Mouse (Mus musculus) limb, embryonic 15.5 days (tissue): Measurements from ENCODE around the gene Atp8b4. TPM values are rescaled to one million over a fixed set of nuclear protein-coding genes. Genes with fewer than 3 reads are reported as not detected.

ENCODE experiments used
- ATAC-seq: fragments of 200-750 bp; cut with Nextera tagmentation; 2 replicates; pipeline ENCODE4 v1.8.0; 2017; ENCODE audit warnings: low read depth, moderate TSS enrichment; ENCODE audit not compliant: insufficient number of reproducible peaks, low FRiP score, low TSS enrichment
- H3K27ac ChIP-seq: fragments of 300-500 bp; sonication (generic); 2 replicates; pipeline ENCODE4 v1.5.1; 2015; ENCODE audit warnings: moderate library complexity, mild to moderate bottlenecking, inconsistent platforms
- H3K27me3 ChIP-seq: fragments of 300-500 bp; sonication (generic); 2 replicates; pipeline ENCODE4 v1.6.1; 2015; ENCODE audit warnings: inconsistent platforms
- H3K36me3 ChIP-seq: fragments of 300-500 bp; sonication (generic); 2 replicates; pipeline ENCODE4 v1.6.1; 2015; ENCODE audit warnings: inconsistent platforms
- H3K4me1 ChIP-seq: fragments of 300-500 bp; sonication (generic); 2 replicates; pipeline ENCODE4 v1.6.1; 2015; ENCODE audit warnings: inconsistent platforms
- H3K4me2 ChIP-seq: fragments of 300-500 bp; sonication (generic); 2 replicates; pipeline ENCODE4 v1.6.1; 2015; ENCODE audit warnings: mild to moderate bottlenecking, inconsistent platforms
- H3K4me3 ChIP-seq: fragments of 300-500 bp; sonication (generic); 2 replicates; pipeline ENCODE4 v1.5.1; 2015; ENCODE audit warnings: mild to moderate bottlenecking, inconsistent platforms
- H3K9ac ChIP-seq: fragments of 300-500 bp; sonication (generic); 2 replicates; pipeline ENCODE4 v1.6.1; 2015; ENCODE audit warnings: inconsistent platforms
- H3K9me3 ChIP-seq: fragments of 300-500 bp; sonication (generic); 2 replicates; pipeline ENCODE4 v1.6.1; 2016; ENCODE audit warnings: inconsistent platforms
- WGBS: fragments of 180-500 bp; shearing (Covaris S2); methylation state at CpG from one replicate; pipeline ENCODE4 v1.1.7; 2015; 5-methylcytosine and 5-hydroxymethylcytosine counted together
- polyA plus RNA-seq: library from polyadenylated mRNA; unstranded; fragments of >200 nt; fragmentation: Nextera tagmentation; extraction: Ambion mirVana; gene quantifications from 2 replicates; pipeline ENCODE4 v1.2.1, GENCODE M21; 2015

Gene Atp8b4
- polyA plus RNA-seq, 1 experiment from 2014 or later, result 0.77 TPM

- no peak overlapping the region for H3K27ac ChIP-seq
- H3K9me3 ChIP-seq, result no peaks in the 10 kb centered on the region
- H3K4me2 ChIP-seq, result no peak overlapping the region
- no peak for ATAC-seq
- H3K4me3 ChIP-seq, result no peak overlapping the region
- H3K36me3 ChIP-seq, result no peaks in the 10 kb centered on the region
- WGBS, result 39% methylated on average over 5 of the region's 5 CpGs
- H3K4me1 ChIP-seq, result no peaks in the 10 kb centered on the region
- H3K27me3 ChIP-seq, result no peaks in the 10 kb centered on the region
- H3K9ac ChIP-seq, result no peak overlapping the region
Measured at GRCm38 (mm10) chr2:126304621-126305020, 195.9 kb downstream of the Atp8b4 start.

DNA sequence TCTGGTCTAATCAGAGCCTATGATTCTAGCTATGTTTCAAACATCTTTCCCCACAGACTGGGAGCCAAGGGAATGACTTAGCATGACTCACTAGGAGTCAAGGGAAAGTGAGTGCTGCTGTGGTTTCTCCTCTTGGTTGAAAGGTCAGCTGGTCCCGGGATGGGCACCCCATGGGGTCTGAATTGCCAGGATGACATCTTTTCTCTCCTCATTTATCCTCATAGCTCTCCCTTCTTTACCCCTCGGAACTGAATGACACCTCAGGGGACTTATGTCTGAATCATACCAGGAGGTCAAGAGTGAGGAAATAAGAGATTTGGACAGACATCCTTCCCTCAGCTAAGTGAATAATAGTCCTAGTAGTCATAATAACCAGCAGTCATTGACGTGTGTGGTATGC, 197.2 kb downstream of the Atp8b4 start:
- Histone ChIP-seq H3K27ac (no peak overlapping the region), H3K9ac (no peak overlapping the region), H3K4me2 (no peak overlapping the region), H3K4me3 (no peak overlapping the region), H3K9me3 (no peaks in the 10 kb centered on the region), H3K36me3 (no peaks in the 10 kb centered on the region), H3K4me1 (no peaks in the 10 kb centered on the region), H3K27me3 (no peaks in the 10 kb centered on the region)
- WGBS, result 42% methylated on average over 3 of the region's 3 CpGs
- no peak for ATAC-seq

DNA sequence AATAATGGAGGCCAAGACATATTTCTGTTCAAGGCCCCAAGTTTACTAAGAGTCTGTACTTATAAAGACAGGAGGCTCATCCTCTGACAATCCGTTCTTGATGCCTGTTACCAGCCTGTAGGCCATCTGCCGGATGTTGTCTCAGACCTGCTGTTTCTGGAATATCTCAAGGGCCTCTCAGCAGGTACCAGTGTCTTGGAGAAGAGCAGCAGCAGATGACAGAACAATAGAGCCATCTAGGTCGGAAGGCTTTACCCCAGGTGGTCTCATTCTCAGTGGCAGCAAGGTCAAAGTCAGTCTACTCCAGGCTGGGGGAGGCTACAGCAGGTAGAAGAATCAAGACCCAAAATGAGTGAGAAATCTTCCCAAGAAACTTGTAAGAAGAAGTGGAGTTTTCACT, 198.1 kb downstream of the Atp8b4 start:
- Histone ChIP-seq H3K36me3 (no peaks in the 10 kb centered on the region), H3K4me3 (no peak overlapping the region), H3K4me1 (no peaks in the 10 kb centered on the region), H3K4me2 (no peak overlapping the region), H3K9ac (no peak overlapping the region), H3K9me3 (no peaks in the 10 kb centered on the region), H3K27ac (no peak overlapping the region), H3K27me3 (no peaks in the 10 kb centered on the region)
- WGBS, result 78% methylated on average over 3 of the region's 3 CpGs
- no peak for ATAC-seq

GRCm38 (mm10) chr2:126290702-126291101, 209.8 kb downstream of the Atp8b4 start:
- H3K4me1 ChIP-seq, result no peaks in the 10 kb centered on the region; the same call in 1 of the 2 replicates
- ATAC-seq, result no peak
- H3K9me3 ChIP-seq, result no peaks in the 10 kb centered on the region
- WGBS, result 59% methylated on average over 7 of the region's 7 CpGs
- no peaks in the 10 kb centered on the region for H3K36me3 ChIP-seq
- no peak overlapping the region for H3K4me2 ChIP-seq
- no peak overlapping the region for H3K9ac ChIP-seq
- H3K27me3 ChIP-seq, result no peaks in the 10 kb centered on the region
- H3K27ac ChIP-seq, result no peak overlapping the region
- H3K4me3 ChIP-seq, result no peak overlapping the region

DNA sequence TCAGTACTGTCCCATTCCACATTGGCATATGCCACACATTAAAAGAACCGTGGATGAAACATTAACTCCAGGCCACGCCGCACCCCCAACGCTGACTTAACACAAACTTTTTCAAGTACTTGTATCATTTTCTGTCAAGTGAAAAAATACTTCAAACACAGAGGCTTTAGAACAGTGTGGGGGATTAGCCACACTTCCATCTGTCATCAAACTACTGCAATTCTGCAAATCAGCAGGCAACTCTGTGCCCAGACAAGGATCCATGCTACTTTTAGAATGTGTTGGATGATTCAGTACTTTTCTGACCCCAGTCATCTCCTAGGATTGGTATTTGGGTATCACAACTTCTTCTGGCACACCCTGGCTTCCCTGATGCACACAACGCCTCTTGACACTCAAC, 212.5 kb downstream of the Atp8b4 start:
- WGBS, result 93% methylated on average over 5 of the region's 5 CpGs
- H3K36me3 ChIP-seq, result no peaks in the 10 kb centered on the region
- H3K9ac ChIP-seq, result no peak overlapping the region

DNA sequence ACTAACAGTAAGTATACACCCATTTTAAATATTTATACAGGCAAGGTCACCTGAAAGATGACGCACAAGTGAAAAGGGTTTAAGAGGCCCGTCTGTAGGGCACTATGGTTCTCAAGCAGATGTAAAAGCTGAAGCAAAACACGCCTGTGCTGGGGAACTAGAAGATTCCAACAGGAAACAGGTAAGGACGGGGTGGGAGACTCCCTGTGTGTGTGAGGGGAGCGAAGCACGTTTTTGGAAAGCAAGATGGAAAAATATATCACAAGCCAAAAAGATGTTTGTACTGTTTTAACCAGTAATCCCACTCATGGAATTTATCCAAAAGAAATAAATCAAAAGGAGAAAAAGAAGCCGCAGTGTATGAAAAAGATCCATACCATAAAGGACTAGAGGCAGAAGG, 214.1 kb downstream of the Atp8b4 start:
- no peak overlapping the region for H3K27ac ChIP-seq

More for the DNA sequence above, 212.5 kb downstream of the Atp8b4 start:
- ATAC-seq, result no peak
- Histone ChIP-seq H3K4me1 (no peaks in the 10 kb centered on the region; the same call in 1 of the 2 replicates), H3K27me3 (no peaks in the 10 kb centered on the region), H3K9me3 (no peaks in the 10 kb centered on the region), H3K27ac (no peak overlapping the region), H3K4me3 (no peak overlapping the region), H3K4me2 (no peak overlapping the region)

GRCm38 (mm10) chr2:126284071-126284470, 216.4 kb downstream of the Atp8b4 start:
- WGBS, result 43% methylated on average over 6 of the region's 6 CpGs
- Histone ChIP-seq H3K36me3 (no peaks in the 10 kb centered on the region), H3K4me3 (no peak overlapping the region), H3K9ac (no peak overlapping the region), H3K27me3 (no peaks in the 10 kb centered on the region), H3K4me2 (no peak overlapping the region), H3K4me1 (no peaks in the 10 kb centered on the region; the same call in 1 of the 2 replicates), H3K9me3 (no peaks in the 10 kb centered on the region), H3K27ac (no peak overlapping the region)
- ATAC-seq, result no peak

More for the DNA sequence above, 214.1 kb downstream of the Atp8b4 start:
- no peak for ATAC-seq
- H3K27me3 ChIP-seq, result no peaks in the 10 kb centered on the region
- H3K4me3 ChIP-seq, result no peak overlapping the region
- WGBS, result 49% methylated on average over 7 of the region's 7 CpGs
- H3K4me2 ChIP-seq, result no peak overlapping the region
- H3K4me1 ChIP-seq, result no peaks in the 10 kb centered on the region; the same call in 1 of the 2 replicates
- no peaks in the 10 kb centered on the region for H3K36me3 ChIP-seq
- H3K9me3 ChIP-seq, result no peaks in the 10 kb centered on the region
- no peak overlapping the region for H3K9ac ChIP-seq

DNA sequence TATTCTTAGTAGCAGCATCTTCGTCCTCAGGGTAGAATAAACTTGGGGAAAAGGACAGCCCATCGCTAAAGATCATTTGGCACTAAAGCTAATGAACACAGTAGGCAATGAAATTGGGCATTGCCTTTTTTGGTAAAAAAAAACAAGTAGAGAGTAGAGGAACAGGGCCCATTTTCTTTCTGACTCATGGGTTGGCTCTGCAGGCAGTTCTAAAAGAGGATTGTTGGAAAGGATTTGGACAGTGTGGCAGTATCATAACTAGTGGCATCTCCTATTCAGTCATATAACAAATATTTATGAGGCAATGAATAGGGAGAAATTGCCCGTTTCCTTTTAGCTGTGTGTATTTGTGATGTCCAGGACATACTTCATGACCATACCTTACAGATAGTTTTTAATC, 217.4 kb downstream of the Atp8b4 start:
- no peak overlapping the region for H3K4me2 ChIP-seq
- ATAC-seq, result no peak

GRCm38 (mm10) chr2:126275511-126275910, 225.0 kb downstream of the Atp8b4 start:
- ATAC-seq, result no peak
- WGBS, result 72% methylated on average over 3 of the region's 3 CpGs
- peak overlapping the region; percentile 62 for H3K27ac ChIP-seq

More for the DNA sequence above, 217.4 kb downstream of the Atp8b4 start:
- H3K27me3 ChIP-seq, result no peaks in the 10 kb centered on the region
- H3K9me3 ChIP-seq, result no peaks in the 10 kb centered on the region
- H3K36me3 ChIP-seq, result no peaks in the 10 kb centered on the region
- 53% methylated on average over 3 of the region's 3 CpGs for WGBS
- H3K4me3 ChIP-seq, result no peak overlapping the region
- H3K4me1 ChIP-seq, result no peaks in the 10 kb centered on the region; the same call in 1 of the 2 replicates
- no peak overlapping the region for H3K9ac ChIP-seq
- no peak overlapping the region for H3K27ac ChIP-seq

GRCm38 (mm10) chr2:126274826-126275405, 225.6 kb downstream of the Atp8b4 start:
- Histone ChIP-seq H3K36me3 (no peaks in the 10 kb centered on the region), H3K4me2 (no peak overlapping the region), H3K9ac (no peak overlapping the region), H3K27ac (peak overlapping the region; percentile 62), H3K4me1 (peaks cover 10% of the 10 kb centered on the region; the same call in 1 of the 2 replicates), H3K9me3 (no peaks in the 10 kb centered on the region), H3K4me3 (no peak overlapping the region), H3K27me3 (no peaks in the 10 kb centered on the region)
- WGBS, result 56% methylated on average over 3 of the region's 3 CpGs
- peak; percentile 67; the same call in 1 of the 2 replicates for ATAC-seq

More at GRCm38 (mm10) chr2:126275511-126275910, 225.0 kb downstream of the Atp8b4 start:
- H3K27me3 ChIP-seq, result no peaks in the 10 kb centered on the region
- H3K4me3 ChIP-seq, result no peak overlapping the region
- no peaks in the 10 kb centered on the region for H3K36me3 ChIP-seq
- no peak overlapping the region for H3K9ac ChIP-seq
- H3K4me2 ChIP-seq, result no peak overlapping the region
- H3K9me3 ChIP-seq, result no peaks in the 10 kb centered on the region
- peaks cover 10% of the 10 kb centered on the region; the same call in 1 of the 2 replicates for H3K4me1 ChIP-seq

- 56% methylated on average over 3 of the region's 3 CpGs for WGBS
- peak; percentile 19; the same call in 1 of the 2 replicates for ATAC-seq
Measured at GRCm38 (mm10) chr2:126274311-126274710, 226.2 kb downstream of the Atp8b4 start.

More at GRCm38 (mm10) chr2:126274311-126274710, 226.2 kb downstream of the Atp8b4 start:
- peaks cover 10% of the 10 kb centered on the region; the same call in 1 of the 2 replicates for H3K4me1 ChIP-seq
- H3K4me2 ChIP-seq, result no peak overlapping the region
- no peak overlapping the region for H3K4me3 ChIP-seq
- no peak overlapping the region for H3K9ac ChIP-seq
- no peaks in the 10 kb centered on the region for H3K27me3 ChIP-seq
- H3K27ac ChIP-seq, result peak overlapping the region; percentile 62
- no peaks in the 10 kb centered on the region for H3K9me3 ChIP-seq
- no peaks in the 10 kb centered on the region for H3K36me3 ChIP-seq
